Mouse (Mus musculus): ENCODE data around the gene Tmem151a. TPM values are rescaled to one million over a fixed set of nuclear protein-coding genes. Genes with fewer than 3 reads are reported as not detected.

Gene Tmem151a
- total RNA-seq, 2 experiments from 2014 or later, result 0.22 TPM; not detected in 1

Other genes starting within 250 kb of the Tmem151a start
- gene Ccs, start 246.2 kb downstream of the Tmem151a start, total RNA-seq (2021), result 10 to 100 TPM; 19.9 to 24.5 TPM
- gene Ccdc87, start 246.2 kb downstream of the Tmem151a start, total RNA-seq (2021), result not detected
- gene Ctsf, start 230.4 kb downstream of the Tmem151a start, total RNA-seq (2021), result 10 to 100 TPM; 26.6 to 33.4 TPM
- gene Actn3, start 207.6 kb downstream of the Tmem151a start, total RNA-seq (2021), result 1,000 to 10,000 TPM; 8,494 to 8,724 TPM
- 1 to 10 TPM; 2.2 to 2.6 TPM for gene Zdhhc24, start 206.9 kb downstream of the Tmem151a start, total RNA-seq (2021)
- 1 to 10 TPM; 1.6 to 2.4 TPM for gene Bbs1, start 178.9 kb downstream of the Tmem151a start, total RNA-seq (2021)
- gene Dpp3, start 157.2 kb downstream of the Tmem151a start, total RNA-seq (2021), result 10 to 100 TPM; 16.5 to 17.5 TPM
- 1 to 10 TPM; 1.3 to 1.4 TPM for gene Peli3, start 142.4 kb downstream of the Tmem151a start, total RNA-seq (2021)
- gene Mrpl11, start 123.4 kb downstream of the Tmem151a start, total RNA-seq (2021), result 10 to 100 TPM; 56.3 to 58.7 TPM
- gene Npas4, start 95.2 kb downstream of the Tmem151a start, total RNA-seq (2021), result under 1 TPM in 1 of 2 experiments, not detected in 1; 0.07 TPM
- gene Slc29a2, start 61.7 kb downstream of the Tmem151a start, total RNA-seq (2021), result 1 to 10 TPM; 5.9 to 6.9 TPM
- 10 to 100 TPM; 20.5 to 20.8 TPM for gene B4gat1, start 46.7 kb downstream of the Tmem151a start, total RNA-seq (2021)
- gene AC124502.3, start 46.6 kb downstream of the Tmem151a start, total RNA-seq (2021), result under 1 TPM; 0.87 to 0.96 TPM
- 10 to 100 TPM; 11.5 to 14.1 TPM for gene Brms1, start 44.2 kb downstream of the Tmem151a start, total RNA-seq (2021)
- gene Rin1, start 35.0 kb downstream of the Tmem151a start, total RNA-seq (2021), result 1 to 10 TPM in 1 of 2 experiments, under 1 TPM in 1; 0.52 to 1.3 TPM
- gene Cd248, start 17.5 kb downstream of the Tmem151a start, total RNA-seq (2021), result 10 to 100 TPM; 12.4 to 12.5 TPM
- 10 to 100 TPM; 38.2 to 44.7 TPM for gene Yif1a, start 3.0 kb upstream of the Tmem151a start, total RNA-seq (2021)
- under 1 TPM in 1 of 2 experiments, not detected in 1; 0.25 TPM for gene Cnih2, start 13.0 kb upstream of the Tmem151a start, total RNA-seq (2021)
- gene Rab1b, start 21.5 kb upstream of the Tmem151a start, total RNA-seq (2021), result 100 to 1,000 TPM; 103 to 110 TPM
- 10 to 100 TPM; 53.0 to 56.6 TPM for gene Klc2, start 33.0 kb upstream of the Tmem151a start, total RNA-seq (2021)
- 1 to 10 TPM; 5.0 to 6.3 TPM for gene Pacs1, start 187.6 kb upstream of the Tmem151a start, total RNA-seq (2021)
- gene Sf3b2, start 209.9 kb upstream of the Tmem151a start, total RNA-seq (2021), result 10 to 100 TPM; 63.4 to 65.9 TPM
- under 1 TPM in 1 of 2 experiments, not detected in 1; 0.10 TPM for gene Gal3st3, start 212.8 kb upstream of the Tmem151a start, total RNA-seq (2021)